Mouse (Mus musculus): ENCODE data around the gene Umod. TPM values are rescaled to one million over a fixed set of nuclear protein-coding genes. Genes with fewer than 3 reads are reported as not detected.

Umod gene
- polyA plus RNA-seq, 1 experiment from 2014 or later = not detected

- no peak within 1 kb of the TSS for H3K27ac ChIP-seq (ENCODE audit: low read depth, low read length)
- no peaks in the 10 kb centered on the region for H3K27me3 ChIP-seq (ENCODE audit: control insufficient read depth, insufficient read depth, low read length)
- H3K4me2 ChIP-seq (ENCODE audit: low read depth, low read length) = no peak within 1 kb of the TSS
- ATAC-seq (ENCODE audit: low read depth) = no peak
- 67% methylated on average over 5 of the region's 5 CpGs for WGBS
- no peak within 1 kb of the TSS for H3K4me3 ChIP-seq (ENCODE audit: low read depth, low read length)
- no peak within 1 kb of the TSS for H3K9ac ChIP-seq (replicated peaks; ENCODE audit: low read depth, low read length)
- H3K4me1 ChIP-seq (ENCODE audit: control insufficient read depth, insufficient read depth, low read length) = no peaks in the 10 kb centered on the region
- H3K36me3 ChIP-seq (ENCODE audit: control insufficient read depth, insufficient read depth, low read length) = no peaks in the 10 kb centered on the region
- H3K9me3 ChIP-seq (ENCODE audit: control insufficient read depth, low read length) = no peaks in the 10 kb centered on the region
These were observed 40.1 kb upstream of the Umod start, which contains the start of gene Acsm5 for GRCm38 (mm10) chr7:119519163-119519562. Acsm5 (plus strand) TSS chr7:119519463.

- ATAC-seq (ENCODE audit: low read depth) = no peak
- no peaks in the 10 kb centered on the region for H3K36me3 ChIP-seq (ENCODE audit: control insufficient read depth, insufficient read depth, low read length)
- H3K27ac ChIP-seq (ENCODE audit: low read depth, low read length) = no peak overlapping the region
- H3K9ac ChIP-seq (replicated peaks; ENCODE audit: low read depth, low read length) = no peak overlapping the region
- no peak overlapping the region for H3K4me2 ChIP-seq (ENCODE audit: low read depth, low read length)
- H3K4me1 ChIP-seq (ENCODE audit: control insufficient read depth, insufficient read depth, low read length) = no peaks in the 10 kb centered on the region
- no peaks in the 10 kb centered on the region for H3K9me3 ChIP-seq (ENCODE audit: control insufficient read depth, low read length)
- no peak overlapping the region for H3K4me3 ChIP-seq (ENCODE audit: low read depth, low read length)
- 82% methylated on average over 7 of the region's 7 CpGs for WGBS
- no peaks in the 10 kb centered on the region for H3K27me3 ChIP-seq (ENCODE audit: control insufficient read depth, insufficient read depth, low read length)
These were observed 37.1 kb upstream of the Umod start for GRCm38 (mm10) chr7:119516272-119516558.

GRCm38 (mm10) chr7:119515492-119516271, 36.6 kb upstream of the Umod start:
- no peaks in the 10 kb centered on the region for H3K9me3 ChIP-seq (ENCODE audit: control insufficient read depth, low read length)
- H3K27ac ChIP-seq (ENCODE audit: low read depth, low read length) = no peak overlapping the region
- WGBS = 71% methylated on average over 10 of the region's 10 CpGs
- H3K36me3 ChIP-seq (ENCODE audit: control insufficient read depth, insufficient read depth, low read length) = no peaks in the 10 kb centered on the region
- no peaks in the 10 kb centered on the region for H3K4me1 ChIP-seq (ENCODE audit: control insufficient read depth, insufficient read depth, low read length)
- H3K27me3 ChIP-seq (ENCODE audit: control insufficient read depth, insufficient read depth, low read length) = no peaks in the 10 kb centered on the region
- H3K9ac ChIP-seq (replicated peaks; ENCODE audit: low read depth, low read length) = no peak overlapping the region
- H3K4me3 ChIP-seq (ENCODE audit: low read depth, low read length) = no peak overlapping the region
- ATAC-seq (ENCODE audit: low read depth) = peak; percentile 61
- no peak overlapping the region for H3K4me2 ChIP-seq (ENCODE audit: low read depth, low read length)

- Histone ChIP-seq H3K27me3 (ENCODE audit: control insufficient read depth, insufficient read depth, low read length) (no peaks in the 10 kb centered on the region), H3K4me2 (ENCODE audit: low read depth, low read length) (no peak overlapping the region), H3K4me1 (ENCODE audit: control insufficient read depth, insufficient read depth, low read length) (no peaks in the 10 kb centered on the region), H3K9me3 (ENCODE audit: control insufficient read depth, low read length) (no peaks in the 10 kb centered on the region), H3K4me3 (ENCODE audit: low read depth, low read length) (no peak overlapping the region), H3K9ac (replicated peaks; ENCODE audit: low read depth, low read length) (no peak overlapping the region), H3K36me3 (ENCODE audit: control insufficient read depth, insufficient read depth, low read length) (no peaks in the 10 kb centered on the region), H3K27ac (ENCODE audit: low read depth, low read length) (no peak overlapping the region)
- ATAC-seq (ENCODE audit: low read depth) = no peak
- 31% methylated on average over 7 of the region's 7 CpGs for WGBS
These were observed 34.0 kb upstream of the Umod start for GRCm38 (mm10) chr7:119513056-119513455.

- no peaks in the 10 kb centered on the region for H3K27me3 ChIP-seq (ENCODE audit: control insufficient read depth, insufficient read depth, low read length)
- H3K4me1 ChIP-seq (ENCODE audit: control insufficient read depth, insufficient read depth, low read length) = no peaks in the 10 kb centered on the region
- H3K4me2 ChIP-seq (ENCODE audit: low read depth, low read length) = no peak overlapping the region
- H3K36me3 ChIP-seq (ENCODE audit: control insufficient read depth, insufficient read depth, low read length) = no peaks in the 10 kb centered on the region
- WGBS = 84% methylated on average over 4 of the region's 4 CpGs
- H3K9ac ChIP-seq (replicated peaks; ENCODE audit: low read depth, low read length) = no peak overlapping the region
- no peak overlapping the region for H3K4me3 ChIP-seq (ENCODE audit: low read depth, low read length)
- H3K9me3 ChIP-seq (ENCODE audit: control insufficient read depth, low read length) = no peaks in the 10 kb centered on the region
- ATAC-seq (ENCODE audit: low read depth) = no peak
- no peak overlapping the region for H3K27ac ChIP-seq (ENCODE audit: low read depth, low read length)
These were observed 32.1 kb upstream of the Umod start for GRCm38 (mm10) chr7:119511143-119511542.

- ATAC-seq (ENCODE audit: low read depth) = no peak
- no peak overlapping the region for H3K9ac ChIP-seq (replicated peaks; ENCODE audit: low read depth, low read length)
- no peak overlapping the region for H3K27ac ChIP-seq (ENCODE audit: low read depth, low read length)
- no peaks in the 10 kb centered on the region for H3K27me3 ChIP-seq (ENCODE audit: control insufficient read depth, insufficient read depth, low read length)
- no peak overlapping the region for H3K4me2 ChIP-seq (ENCODE audit: low read depth, low read length)
- no peak overlapping the region for H3K4me3 ChIP-seq (ENCODE audit: low read depth, low read length)
- 86% methylated on average over 4 of the region's 4 CpGs for WGBS
- no peaks in the 10 kb centered on the region for H3K9me3 ChIP-seq (ENCODE audit: control insufficient read depth, low read length)
- no peaks in the 10 kb centered on the region for H3K36me3 ChIP-seq (ENCODE audit: control insufficient read depth, insufficient read depth, low read length)
- no peaks in the 10 kb centered on the region for H3K4me1 ChIP-seq (ENCODE audit: control insufficient read depth, insufficient read depth, low read length)
These were observed 11.1 kb upstream of the Umod start for GRCm38 (mm10) chr7:119490041-119490780.

GRCm38 (mm10) chr7:119486683-119487082, 7.6 kb upstream of the Umod start:
- ATAC-seq (ENCODE audit: low read depth) = no peak
- 95% methylated on average over 5 of the region's 5 CpGs for WGBS
- no peak overlapping the region for H3K27ac ChIP-seq (ENCODE audit: low read depth, low read length)

GRCm38 (mm10) chr7:119484154-119484553, 5.1 kb upstream of the Umod start:
- Histone ChIP-seq H3K4me2 (ENCODE audit: low read depth, low read length) (no peak overlapping the region), H3K4me3 (ENCODE audit: low read depth, low read length) (no peak overlapping the region), H3K36me3 (ENCODE audit: control insufficient read depth, insufficient read depth, low read length) (no peaks in the 10 kb centered on the region), H3K9ac (replicated peaks; ENCODE audit: low read depth, low read length) (no peak overlapping the region), H3K9me3 (ENCODE audit: control insufficient read depth, low read length) (no peaks in the 10 kb centered on the region), H3K4me1 (ENCODE audit: control insufficient read depth, insufficient read depth, low read length) (no peaks in the 10 kb centered on the region), H3K27ac (ENCODE audit: low read depth, low read length) (no peak overlapping the region), H3K27me3 (ENCODE audit: control insufficient read depth, insufficient read depth, low read length) (no peaks in the 10 kb centered on the region)
- ATAC-seq (ENCODE audit: low read depth) = no peak
- WGBS = 90% methylated on average over 4 of the region's 4 CpGs

More at GRCm38 (mm10) chr7:119486683-119487082, 7.6 kb upstream of the Umod start:
- Histone ChIP-seq H3K36me3 (ENCODE audit: control insufficient read depth, insufficient read depth, low read length) (no peaks in the 10 kb centered on the region), H3K9me3 (ENCODE audit: control insufficient read depth, low read length) (no peaks in the 10 kb centered on the region), H3K4me2 (ENCODE audit: low read depth, low read length) (no peak overlapping the region), H3K4me1 (ENCODE audit: control insufficient read depth, insufficient read depth, low read length) (no peaks in the 10 kb centered on the region), H3K9ac (replicated peaks; ENCODE audit: low read depth, low read length) (no peak overlapping the region), H3K4me3 (ENCODE audit: low read depth, low read length) (no peak overlapping the region), H3K27me3 (ENCODE audit: control insufficient read depth, insufficient read depth, low read length) (no peaks in the 10 kb centered on the region)
